Mouse (Mus musculus): ENCODE data around the gene Tapbp.

DNA sequence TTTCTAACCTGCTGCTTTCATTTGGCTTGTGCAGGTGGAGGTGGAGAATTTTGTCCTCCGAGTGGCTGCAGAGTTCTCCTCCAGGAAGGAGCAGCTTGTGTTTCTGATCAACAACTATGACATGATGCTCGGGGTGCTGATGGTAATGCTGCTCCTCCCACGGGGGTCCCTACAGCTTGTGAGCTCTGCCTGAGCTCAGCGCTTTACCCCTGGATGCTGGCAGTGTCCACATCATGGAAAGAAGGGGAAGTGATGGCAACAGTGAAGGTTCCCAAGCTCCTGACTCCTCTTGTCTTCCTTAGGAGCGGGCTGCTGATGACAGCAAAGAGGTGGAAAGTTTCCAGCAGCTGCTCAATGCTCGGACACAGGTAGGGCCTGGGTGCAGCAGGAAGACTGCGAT, 47.2 kb downstream of the Tapbp start:
- TF ChIP-seq POLR2A (IDR thresholded peaks at IDR 0.05; ENCODE audit: control insufficient read depth, low read depth, low read length) (no peak), CTCF (IDR thresholded peaks at IDR 0.05; ENCODE audit: control insufficient read depth, insufficient read depth, insufficient replicate concordance, low read depth, low read length) (no peak)
